Mouse (Mus musculus) adrenal gland, adult 8-10 months (tissue): ENCODE measurements at regions not wholly inside any gene's neighbourhood (a gene's known extent, or its start where the extent isn't known, plus 50 kb on each side); places are given as distances from the start of the nearest gene placed in this dataset.

ENCODE experiments used
- DNase-seq: peaks from one replicate; pipeline ENCODE4 v3.0.0; 2022

DNA sequence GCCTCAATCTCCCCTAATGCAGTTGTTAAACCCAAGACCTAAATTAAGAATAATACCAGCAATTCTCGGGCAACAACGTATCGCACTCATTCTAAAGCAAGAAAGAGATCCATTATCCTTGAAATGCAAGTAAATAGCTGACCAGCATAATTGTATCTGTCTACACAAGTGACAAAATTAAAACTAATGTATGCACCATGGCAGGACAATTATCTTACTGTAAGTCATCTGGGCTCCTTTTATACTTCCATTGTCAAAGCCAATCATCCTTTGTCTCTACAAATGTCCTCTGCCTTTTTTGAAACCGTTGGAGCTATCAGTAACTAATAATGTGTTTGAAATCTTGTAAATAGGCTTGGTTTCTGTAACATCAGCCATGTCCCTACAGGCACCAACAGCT lies 347.5 kb upstream of the Tenm4 start:
- no peak for DNase-seq

DNA sequence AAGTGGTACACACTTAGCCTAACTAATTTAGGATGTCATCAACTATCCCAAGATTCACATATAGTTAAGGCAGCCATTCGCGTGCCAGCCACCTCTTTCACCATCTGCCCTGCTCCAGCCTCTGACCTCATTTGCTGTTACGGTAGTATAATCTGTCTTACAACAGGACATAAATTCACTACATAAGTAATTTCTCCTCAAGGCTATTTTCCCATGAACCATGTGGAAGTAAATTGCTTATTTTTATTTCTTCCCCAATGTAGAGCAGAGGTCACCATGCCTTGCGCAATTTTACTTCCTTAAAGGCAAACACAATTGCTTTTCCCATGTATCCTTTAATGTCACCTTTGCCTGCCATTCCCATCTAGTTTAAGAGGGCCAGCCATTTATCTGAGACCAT lies 341.2 kb upstream of the Tenm4 start:
- DNase-seq = no peak

DNA sequence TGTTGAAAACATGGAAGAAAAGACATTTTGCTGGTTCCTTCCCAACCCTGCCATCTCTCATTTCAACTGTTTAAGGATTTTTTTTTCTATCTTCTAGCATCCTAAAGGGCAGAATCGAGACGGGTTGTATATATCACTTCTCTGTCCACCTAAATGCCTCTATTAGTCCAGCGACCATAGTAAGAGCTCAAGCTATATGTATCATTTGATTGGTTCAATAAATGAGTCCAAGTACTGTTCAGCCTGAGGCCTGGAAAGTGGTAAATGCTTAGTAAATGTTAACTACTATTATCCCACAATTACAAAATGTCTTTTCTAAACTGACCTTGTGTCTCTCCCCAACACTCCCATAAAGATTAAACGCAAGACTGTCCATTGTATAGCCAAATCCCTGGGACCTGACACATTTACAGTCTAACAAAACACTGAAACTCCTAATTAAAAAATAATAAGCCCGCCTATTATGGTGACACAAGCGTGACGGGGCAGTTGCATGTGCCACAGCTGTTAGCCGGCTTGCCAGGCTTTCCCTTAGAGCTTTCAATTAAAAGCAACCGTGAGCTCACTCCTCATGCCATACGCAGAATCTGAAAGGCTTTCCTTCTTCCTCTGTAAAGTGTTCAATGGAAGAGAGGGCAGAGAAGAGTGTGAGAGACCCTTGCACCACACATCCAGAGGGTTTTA lies 336.7 kb upstream of the Tenm4 start:
- no peak for DNase-seq

DNA sequence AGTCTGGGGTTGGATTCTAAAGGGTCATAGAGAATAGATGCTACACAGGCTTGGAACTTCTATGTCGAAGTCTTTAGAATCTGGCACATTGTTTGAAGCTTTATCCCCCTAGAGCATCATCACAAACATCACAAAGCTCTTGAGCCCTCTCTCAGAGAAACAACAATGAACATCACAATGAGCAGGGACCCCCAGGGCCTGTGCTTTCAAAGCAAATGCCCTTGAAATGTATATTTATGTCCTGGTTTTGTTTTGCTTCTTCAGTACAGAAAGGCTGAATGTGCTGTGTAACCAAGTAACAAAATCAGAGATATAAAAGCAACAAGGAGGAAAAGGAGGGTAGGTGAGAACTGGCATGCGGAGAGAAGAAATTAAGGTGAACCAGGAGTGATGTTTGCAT lies 330.6 kb upstream of the Tenm4 start:
- no peak for DNase-seq

DNA sequence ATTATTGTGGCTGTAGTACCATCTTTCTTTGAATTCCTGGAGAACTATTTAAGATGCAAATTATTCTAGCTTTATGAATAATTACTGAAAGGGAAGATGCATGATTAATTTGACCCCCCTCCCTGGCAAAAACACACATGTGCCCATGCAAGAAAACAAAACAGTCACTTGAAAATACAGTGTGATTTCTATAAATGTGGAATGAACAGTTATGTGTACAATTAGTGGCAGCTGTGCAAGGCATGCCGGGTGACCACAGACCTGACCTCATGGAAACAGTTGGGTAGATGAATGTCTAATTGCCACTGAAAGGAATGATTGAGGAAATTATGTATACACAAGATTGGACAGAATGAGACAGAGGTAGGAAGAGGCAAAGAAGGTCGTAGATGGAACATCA lies 321.2 kb upstream of the Tenm4 start:
- no peak for DNase-seq

DNA sequence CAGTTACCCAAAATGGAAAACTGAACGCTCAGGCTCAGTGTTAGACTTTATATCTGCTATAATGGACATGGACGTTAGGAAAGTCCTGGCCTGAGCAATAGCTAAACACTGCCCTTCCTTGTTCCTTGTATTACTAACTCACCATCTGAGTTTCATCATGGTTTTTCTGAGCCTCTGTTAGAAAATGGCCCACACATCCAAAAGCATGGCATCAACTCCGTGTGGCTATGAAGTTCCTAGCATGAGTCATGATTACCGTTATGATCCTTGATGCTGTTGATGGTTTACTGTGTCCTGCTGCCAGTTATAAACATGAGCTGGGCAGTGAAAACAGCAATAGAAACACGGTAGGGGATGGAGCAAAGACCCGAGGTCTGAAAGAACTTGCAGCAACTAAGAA lies 318.4 kb upstream of the Tenm4 start:
- no peak for DNase-seq

DNA sequence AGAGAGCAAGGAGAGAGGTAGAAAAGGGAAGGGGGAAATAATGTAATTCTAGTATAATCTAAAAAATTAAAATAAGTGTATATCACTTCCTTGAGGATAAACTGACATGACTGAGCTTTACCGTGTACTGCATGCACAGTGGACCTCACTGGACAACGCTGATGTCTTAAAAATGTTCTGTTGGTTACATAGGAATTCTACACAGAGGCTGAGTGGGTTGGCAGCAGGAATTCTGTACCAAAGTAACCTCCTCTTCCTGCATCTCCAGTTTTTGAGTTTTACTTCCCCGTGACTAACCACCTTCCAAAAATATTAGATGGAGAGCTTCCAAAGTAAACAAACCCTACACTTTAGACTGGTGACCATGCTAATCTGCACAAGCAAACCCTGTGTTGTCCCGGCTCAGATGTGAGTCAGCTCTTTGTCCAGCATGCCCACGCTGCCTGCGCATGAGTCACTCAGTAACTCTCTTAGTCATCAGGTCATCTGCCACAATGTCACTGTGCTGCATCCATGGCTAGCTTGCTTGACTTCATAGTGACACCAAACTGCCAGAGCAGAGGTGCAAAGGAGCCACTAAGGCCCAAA lies 317.7 kb upstream of the Tenm4 start:
- DNase-seq = peak; percentile 69

DNA sequence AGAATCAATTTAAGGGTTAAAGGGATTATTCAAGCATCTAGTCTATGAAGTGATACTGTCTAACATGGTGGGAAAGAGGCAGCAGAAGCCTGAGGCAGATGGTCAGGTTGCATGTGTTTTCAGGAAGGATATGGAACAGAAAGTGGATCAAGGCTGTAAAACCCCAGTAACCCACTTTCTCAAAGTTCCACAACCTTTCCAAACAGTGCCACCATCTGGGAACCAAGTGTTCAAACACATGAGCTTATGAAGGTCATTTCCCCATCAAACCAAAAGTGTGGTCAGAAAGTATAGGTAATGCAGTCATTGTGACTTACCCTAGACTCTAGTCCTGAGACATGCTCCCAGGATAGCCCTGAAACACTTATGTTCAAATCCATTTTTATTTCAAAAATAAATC lies 312.8 kb upstream of the Tenm4 start:
- no peak for DNase-seq

DNA sequence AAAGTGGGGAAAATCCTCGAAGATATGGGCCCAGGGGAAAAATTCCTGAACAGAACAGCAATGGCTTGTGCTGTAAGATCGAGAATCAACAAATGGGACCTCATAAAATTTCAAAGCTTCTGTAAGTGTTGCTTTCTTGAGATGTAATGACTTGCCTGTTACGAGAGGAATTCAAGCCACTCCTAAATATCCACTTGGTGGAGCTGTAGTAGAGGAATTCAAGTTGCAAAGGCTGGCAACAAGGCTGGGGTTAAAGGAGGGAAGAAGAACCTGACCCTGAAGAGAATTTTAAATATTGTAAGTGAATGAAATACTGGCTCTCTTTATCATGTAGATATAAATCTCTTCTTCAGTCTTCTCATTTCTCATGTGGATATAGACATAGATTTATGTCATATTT lies 306.8 kb upstream of the Tenm4 start:
- no peak for DNase-seq

DNA sequence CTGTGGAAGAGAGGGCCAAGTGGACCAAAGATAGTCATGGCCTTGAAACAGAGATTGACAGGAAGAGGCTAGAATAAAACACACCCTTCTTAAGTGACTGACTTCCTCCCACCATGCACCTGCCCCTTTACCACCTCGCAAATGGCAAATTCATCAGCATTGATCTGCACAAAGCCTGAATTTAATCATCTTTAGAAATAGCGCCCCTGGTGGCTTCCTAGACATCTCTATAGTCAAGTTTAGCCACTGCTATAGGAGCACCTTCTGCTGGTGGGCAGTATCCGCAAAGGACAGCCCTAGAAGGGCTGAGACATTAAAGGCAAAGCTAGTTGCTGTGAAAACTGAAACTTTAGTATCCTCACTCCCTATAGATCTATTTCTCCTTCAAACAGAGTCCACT lies 305.8 kb upstream of the Tenm4 start:
- no peak for DNase-seq

DNA sequence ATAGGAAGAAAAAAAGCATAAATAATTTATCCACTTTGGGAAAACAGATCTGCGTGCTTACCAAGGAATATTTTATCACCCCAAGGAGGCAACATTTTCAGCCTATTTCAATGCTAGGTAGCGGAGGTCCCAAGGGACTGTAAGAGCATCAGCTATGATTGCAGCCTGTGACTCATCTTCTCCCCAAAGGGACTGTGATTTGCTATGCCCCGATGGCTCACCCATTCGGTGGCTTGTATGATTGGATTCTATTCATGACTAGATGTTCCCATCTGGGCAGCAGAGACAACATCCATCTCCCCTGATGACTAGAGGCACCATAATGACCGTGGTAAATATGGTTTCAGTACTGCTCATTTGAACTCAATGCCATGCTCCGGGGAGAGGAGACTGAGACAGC lies 302.3 kb upstream of the Tenm4 start:
- no peak for DNase-seq

DNA sequence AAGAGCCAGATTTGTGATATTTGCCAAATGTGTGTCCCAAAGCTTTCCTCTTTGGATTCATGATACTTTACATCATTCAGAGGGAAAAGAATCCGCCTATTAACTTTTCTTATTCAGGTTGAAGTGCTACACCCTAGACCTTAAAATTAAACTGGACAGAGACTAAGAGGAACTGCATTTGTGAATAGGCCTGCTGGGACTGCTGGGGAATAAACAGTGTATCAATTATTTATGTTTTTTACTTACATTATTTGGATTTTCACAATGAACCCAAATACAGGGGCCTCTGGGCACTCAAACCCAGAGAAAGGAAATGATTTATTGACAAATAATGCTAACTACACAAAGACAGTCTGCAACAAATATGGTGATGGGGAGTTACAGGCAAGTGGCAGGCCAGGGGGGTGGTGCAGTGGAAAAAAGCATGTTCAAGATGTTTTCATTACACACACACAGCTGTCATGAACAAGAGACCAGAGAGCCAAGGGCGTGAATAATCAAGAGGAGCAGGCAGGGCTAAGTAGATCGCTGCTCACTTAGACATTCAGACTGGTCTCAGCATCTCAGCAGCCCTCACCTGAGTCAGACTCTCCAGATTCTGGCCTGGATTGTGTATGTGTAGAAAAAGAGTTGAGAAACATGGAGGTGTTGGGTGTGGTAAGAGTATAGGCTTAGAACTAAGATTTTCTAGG lies 290.3 kb upstream of the Tenm4 start:
- DNase-seq = no peak

DNA sequence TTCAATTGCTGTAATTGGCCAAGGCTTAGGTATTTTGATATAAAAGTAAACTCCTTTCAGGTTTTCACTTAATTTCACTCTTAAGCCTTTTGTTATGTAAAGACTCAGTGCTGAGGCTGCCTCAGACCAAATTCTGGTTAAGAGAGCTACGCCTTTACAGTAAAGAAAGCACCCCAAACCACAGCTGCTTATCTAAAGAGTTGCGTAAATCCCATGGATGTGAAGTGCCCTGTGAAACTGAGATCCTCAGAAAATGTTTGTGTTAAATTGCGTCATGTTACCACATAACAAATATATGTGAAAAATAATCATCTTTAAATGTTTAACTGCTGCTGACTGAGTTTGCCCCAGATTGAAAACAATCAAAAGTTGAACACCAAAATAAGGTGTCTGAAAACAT lies 269.5 kb upstream of the Tenm4 start:
- no peak for DNase-seq

DNA sequence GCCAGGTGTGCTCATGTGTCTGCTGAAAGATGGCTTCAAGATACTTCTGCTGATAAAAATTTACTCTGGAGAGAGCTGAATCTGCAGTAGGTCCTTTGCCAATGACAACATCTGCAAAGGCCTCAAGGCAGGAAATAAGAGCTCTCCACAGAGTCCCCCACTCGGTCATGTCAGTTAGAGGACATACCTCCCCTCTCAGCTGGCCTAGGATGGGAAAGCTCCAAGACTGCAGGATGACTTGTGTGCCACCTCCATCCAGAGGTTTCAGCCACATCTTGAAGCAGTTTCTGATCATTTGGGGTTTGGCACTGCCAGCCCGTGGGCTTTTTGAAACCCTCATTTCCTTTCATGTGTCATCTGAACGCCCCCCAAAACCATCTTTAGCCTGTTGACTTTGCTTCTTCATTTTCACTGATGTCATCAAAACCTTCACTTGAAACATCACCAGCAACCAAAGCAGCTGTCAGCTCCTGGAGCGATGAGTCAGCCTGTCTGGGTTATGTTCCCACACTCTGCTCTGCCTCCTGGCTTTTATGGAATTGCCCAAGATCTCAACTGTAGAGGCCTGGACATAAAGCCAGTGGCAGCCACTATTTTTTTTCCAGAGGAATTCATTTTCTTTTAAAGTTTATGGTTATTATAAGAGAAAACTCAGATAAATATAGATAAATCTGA lies 256.5 kb upstream of the Tenm4 start:
- no peak for DNase-seq

DNA sequence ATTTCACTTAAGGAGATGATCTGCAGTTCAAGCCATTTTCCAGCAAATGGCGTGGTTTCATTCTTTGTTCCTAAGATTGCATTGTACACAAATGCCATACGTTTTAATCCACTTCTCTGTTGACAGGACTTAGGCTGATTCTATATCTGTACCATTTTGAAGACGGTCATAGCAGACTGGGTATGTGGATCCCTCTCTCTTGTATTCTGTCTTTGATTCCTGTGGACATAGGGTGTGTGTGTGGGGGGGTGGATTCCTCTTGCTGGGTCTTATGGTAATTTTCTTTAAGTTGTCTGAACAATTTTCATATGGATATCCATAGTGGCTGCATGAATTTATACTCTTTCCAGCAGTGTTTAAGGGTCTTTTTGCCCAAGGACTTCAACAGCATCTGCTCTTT lies 251.1 kb upstream of the Tenm4 start:
- no peak for DNase-seq

DNA sequence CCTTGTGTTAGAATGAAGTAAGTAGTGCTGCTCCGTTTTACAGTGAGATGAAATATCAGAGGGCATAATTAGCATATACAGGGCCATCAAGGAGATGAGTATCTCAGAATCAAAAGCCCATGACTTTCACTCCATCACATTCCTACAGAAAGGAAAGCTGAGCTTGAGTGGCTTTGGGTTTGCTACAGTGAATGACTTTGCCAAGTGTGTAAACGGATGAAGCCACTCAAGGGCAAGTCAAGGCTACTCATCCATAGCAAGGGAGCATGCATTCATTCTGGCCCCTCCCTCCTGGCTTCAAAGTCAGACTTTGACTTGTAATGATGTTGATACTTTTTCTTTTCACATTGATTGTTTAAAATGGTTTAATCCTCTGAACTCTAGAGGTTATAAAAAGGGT lies 246.2 kb upstream of the Tenm4 start:
- no peak for DNase-seq

DNA sequence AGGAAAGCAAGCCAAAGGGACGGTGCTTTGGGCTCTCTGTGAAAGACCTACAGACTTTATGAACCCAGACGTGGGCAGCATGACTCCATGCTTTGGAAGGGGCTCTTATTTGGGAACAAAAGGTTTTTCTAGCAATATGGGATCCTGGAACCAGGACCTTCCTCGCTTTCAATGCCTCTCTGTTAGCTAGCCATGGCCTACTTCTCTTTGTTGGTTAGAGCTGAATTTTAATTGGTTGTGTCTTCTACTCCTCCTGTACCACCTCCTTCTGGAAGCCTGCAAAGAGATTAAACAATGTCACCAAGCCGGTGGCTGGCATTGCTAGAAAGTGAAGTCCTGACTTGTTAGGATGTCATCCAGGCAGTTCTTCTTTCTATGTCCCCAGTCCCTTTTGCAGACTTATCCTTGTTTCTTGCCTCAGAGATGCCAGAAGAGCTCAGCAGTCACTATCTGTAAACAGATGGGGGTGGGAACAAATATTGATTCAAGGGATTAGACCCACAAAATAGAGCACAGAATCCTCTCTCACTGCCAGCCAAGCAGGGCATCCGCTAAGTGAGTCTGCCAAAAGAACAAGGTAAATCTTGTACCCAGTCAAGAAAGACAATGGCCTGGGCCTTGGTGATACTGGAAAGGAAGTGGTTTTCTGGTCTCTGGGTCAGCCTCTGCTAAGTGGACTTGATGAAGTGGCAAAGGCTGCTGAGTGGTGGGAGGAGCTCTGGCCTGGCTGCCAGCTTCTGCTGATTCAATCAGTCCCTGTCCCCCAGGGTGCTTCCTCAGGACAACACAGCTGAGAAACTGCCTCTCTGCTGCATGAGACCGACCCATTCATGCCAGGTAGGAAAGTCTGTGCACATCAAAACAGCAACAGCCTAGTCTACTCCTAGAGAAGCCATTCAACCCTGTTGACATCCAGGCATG lies 244.7 kb upstream of the Tenm4 start:
- DNase-seq = no peak

DNA sequence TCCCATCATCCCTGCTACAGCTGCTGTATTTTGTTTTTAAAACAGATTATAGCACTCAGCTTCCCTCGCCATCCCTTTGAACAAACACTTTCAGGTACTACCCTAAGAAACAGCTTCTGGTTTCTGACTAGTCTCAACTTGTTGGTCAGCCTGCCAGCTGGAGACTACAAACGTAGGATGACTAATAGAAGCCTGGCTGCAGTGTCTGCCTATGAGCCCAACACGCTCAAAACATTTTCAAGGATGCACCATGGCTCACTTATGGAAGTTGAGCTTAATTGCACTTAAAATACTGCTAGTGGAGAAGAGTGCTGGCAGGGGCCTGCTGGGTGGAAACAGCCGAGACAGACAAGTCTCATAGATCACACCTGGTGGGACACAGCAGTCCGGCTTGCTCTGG lies 234.4 kb upstream of the Tenm4 start:
- no peak for DNase-seq

DNA sequence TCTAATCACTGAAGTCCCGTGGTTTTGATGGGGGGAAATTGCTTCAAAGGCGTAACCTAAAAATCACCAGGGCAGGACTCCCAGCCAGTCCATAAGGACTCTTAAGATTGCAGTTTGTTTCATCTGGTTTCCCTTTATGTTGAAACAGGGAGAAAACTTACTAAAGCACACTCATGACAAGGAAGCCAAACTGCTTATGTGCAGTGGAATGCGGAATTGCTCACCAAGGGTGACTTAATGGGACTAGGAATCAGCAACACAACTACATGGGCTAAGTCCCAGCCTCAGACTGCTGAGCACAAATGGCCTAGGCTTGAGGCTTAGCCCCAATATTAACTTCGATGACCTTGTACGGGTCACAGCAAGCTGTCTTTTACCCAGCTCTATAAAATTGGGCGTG lies 227.6 kb upstream of the Tenm4 start:
- no peak for DNase-seq

DNA sequence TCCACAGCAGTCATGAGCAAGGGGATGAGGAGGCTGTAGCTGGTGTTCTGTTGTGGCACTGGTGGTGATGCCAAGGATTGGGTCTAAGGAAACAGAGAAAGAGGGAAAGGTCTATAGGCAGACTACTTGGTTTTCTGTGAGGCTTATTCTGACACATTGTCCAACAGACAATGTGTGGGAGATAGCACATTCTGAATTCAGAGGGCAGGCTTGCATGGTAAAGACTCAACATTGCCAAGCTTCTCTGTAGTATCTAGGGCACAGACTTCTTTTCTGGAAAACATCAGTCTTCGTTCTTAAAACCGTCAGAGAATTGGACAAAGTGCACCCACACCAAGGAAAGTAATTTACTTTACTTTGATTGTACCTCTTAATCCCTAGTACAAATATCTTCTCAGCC lies 218.7 kb upstream of the Tenm4 start:
- DNase-seq = no peak

DNA sequence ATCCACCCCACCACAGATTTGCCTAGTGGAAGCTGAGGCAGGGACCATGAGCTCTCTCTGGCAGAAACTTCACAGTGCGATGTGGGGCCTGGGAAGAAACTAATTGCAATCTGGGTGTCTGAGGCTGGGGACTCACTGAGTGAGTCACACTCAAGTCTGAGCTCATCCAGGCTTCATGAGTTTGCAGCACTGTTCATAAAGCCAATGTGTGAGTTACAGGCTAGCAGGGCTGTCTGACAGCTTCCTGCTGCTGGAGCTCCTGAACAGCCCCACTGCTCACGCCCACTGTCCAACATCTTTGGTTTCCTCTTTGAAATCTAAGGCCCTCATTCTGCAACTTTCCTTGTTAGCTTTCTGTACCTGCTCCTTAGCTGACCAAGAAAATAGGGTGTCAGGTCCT lies 216.5 kb upstream of the Tenm4 start:
- no peak for DNase-seq

DNA sequence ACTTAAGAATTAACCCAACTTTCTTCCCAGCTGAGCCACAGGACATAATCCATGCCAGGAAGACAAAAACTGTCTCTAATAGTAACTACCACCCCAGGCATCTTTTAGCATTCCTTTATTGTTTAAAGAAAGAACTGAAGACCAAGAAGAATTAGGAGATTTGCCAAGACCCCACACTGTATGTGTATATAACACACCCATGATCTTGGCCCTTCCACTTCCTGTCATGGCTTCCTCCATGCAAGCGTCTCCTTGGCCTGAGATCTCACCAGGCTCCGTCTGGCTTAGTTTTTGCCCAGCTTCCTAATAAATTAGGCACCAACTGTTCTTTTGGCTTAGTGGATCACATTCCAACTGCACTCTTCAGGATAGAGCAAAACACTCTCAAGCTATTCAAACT lies 215.9 kb upstream of the Tenm4 start:
- no peak for DNase-seq

DNA sequence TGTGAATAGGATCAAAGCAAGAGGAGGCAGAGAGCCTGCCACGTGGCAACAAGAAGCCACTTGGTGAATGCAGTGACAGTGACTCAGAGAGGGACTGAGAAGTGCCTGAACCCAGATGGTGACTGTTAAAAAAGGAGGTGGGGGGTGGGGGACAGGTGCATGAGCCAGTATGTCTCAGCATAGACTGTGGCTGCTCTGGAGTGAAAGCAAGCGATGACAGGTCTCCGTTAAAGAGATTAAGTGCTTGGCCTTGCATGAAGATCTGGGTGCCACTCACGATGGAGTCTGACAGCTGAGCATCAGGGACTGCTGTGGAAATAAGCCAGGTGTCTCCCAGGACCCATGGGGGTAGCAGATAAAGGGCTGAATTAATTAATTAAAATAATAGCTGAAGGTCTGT lies 212.0 kb upstream of the Tenm4 start:
- DNase-seq = no peak
